8 mouse cellular contexts compared by ENCODE assay signal in the genomic region with DNA sequence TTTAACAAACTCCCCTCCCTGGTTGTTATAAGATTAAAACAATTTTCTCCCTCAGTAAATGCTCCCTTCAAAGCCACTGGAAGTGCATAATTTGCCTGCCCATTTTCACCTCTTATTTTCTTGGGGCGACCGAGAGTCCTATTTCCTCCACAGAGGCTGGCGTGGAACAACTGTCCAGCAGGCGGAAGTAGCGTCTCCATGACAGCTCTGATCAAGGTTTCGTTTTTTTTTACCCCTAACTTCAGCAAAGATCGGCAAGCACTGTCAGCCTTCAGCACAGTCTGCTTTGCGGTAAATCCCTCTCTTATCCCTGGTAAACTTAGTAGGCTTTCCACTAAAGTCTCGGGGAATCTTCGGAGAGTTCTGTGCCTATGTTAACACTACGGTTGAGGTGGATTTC. TPM values are rescaled to one million over a fixed set of nuclear protein-coding genes. Genes with fewer than 3 reads are reported as not detected.
A peak's percentile ranks its signal among the peaks of the same experiment; 100 is the strongest.
DNase-seq lines count a peak whose midpoint lies in the region; ATAC-seq and TF ChIP-seq lines count a peak whose summit lies in the region.

No protein-coding gene starts in this region.

- no peak for TF ChIP-seq POLR2A in cerebellum, adult 2 months (IDR thresholded peaks at IDR 0.05; ENCODE audit: borderline replicate concordance, insufficient read depth, low read length)

- H3K36me3 ChIP-seq in embryonic facial prominence, embryonic 11.5 days (replicated peaks; ENCODE audit: control insufficient read depth, insufficient read depth, low read depth, low read length), result no peaks in the 10 kb centered on the region

- no peaks in the 10 kb centered on the region for H3K9me3 ChIP-seq in embryonic facial prominence, embryonic 11.5 days (replicated peaks; ENCODE audit: control insufficient read depth, low read length)

- WGBS in embryonic facial prominence, embryonic 11.5 days, result 6% methylated on average over 11 of the region's 11 CpGs
- WGBS in cerebellum, adult 2 months, result 18% methylated on average over 11 of the region's 11 CpGs

- H3K4me1 ChIP-seq in embryonic facial prominence, embryonic 11.5 days (ENCODE audit: control insufficient read depth, insufficient read depth, low read length), result no peaks in the 10 kb centered on the region
- no peaks in the 10 kb centered on the region for H3K4me1 ChIP-seq in cerebellum, adult 2 months (ENCODE audit: control insufficient read depth, insufficient read depth, low read length)

- peak overlapping the region; percentile 23; the same call in 1 of the 2 replicates for H3K4me3 ChIP-seq in layer of hippocampus, adult 2 months
- H3K4me3 ChIP-seq in embryonic facial prominence, embryonic 11.5 days (ENCODE audit: low read depth, low read length), result no peak overlapping the region
- H3K4me3 ChIP-seq in cerebellum, adult 2 months (replicated peaks; ENCODE audit: insufficient read depth, low read depth, low read length), result no peak overlapping the region

- no peak overlapping the region for H3K9ac ChIP-seq in embryonic facial prominence, embryonic 11.5 days (replicated peaks; ENCODE audit: low read length)

- peak overlapping the region; percentile 1; the same call in 1 of the 2 replicates for H3K4me2 ChIP-seq in embryonic facial prominence, embryonic 11.5 days (ENCODE audit: low read depth, low read length)

- H3K27ac ChIP-seq in layer of hippocampus, adult 2 months, result no peak overlapping the region
- H3K27ac ChIP-seq in embryonic facial prominence, embryonic 11.5 days (replicated peaks; ENCODE audit: low read depth, low read length), result no peak overlapping the region
- H3K27ac ChIP-seq in cerebellum, adult 2 months (ENCODE audit: insufficient read depth, low read length), result no peak overlapping the region

- no peak for DNase-seq in layer of hippocampus, adult 2 months (ENCODE audit: low spot score in 2 of 2)
- DNase-seq in layer of hippocampus, adult 11-12 months (ENCODE audit: low spot score), result no peak
- peak; percentile 37 for DNase-seq in embryonic facial prominence, embryonic 11.5 days (ENCODE audit: low spot score)
- peak; percentile 25 to 29 for DNase-seq in kidney, postnatal 4 days
- peak; percentile 61 for DNase-seq in retina, embryonic 14.5 days (ENCODE audit: low spot score)
- no peak for DNase-seq in cerebellum, adult 2 months
- DNase-seq in right cerebral cortex, postnatal 4 days, result no peak
- no peak for DNase-seq in layer of hippocampus, adult 9-11 months

- no peak for ATAC-seq in embryonic facial prominence, embryonic 11.5 days (replicated peaks; ENCODE audit: insufficient number of reproducible peaks, low FRiP score, low TSS enrichment, low read depth)

- no peaks in the 10 kb centered on the region for H3K27me3 ChIP-seq in embryonic facial prominence, embryonic 11.5 days (ENCODE audit: control insufficient read depth, insufficient read depth, low read length)
- H3K27me3 ChIP-seq in cerebellum, adult 2 months (ENCODE audit: control insufficient read depth, insufficient read depth, low read length), result no peaks in the 10 kb centered on the region

- peak; percentile 25; the same call in 1 of the 2 replicates for TF ChIP-seq CTCF in layer of hippocampus, adult 2 months (conservative IDR thresholded peaks at IDR 0.05)
- TF ChIP-seq CTCF in cerebellum, adult 2 months (IDR thresholded peaks at IDR 0.05; ENCODE audit: borderline replicate concordance, insufficient read depth, low read depth, low read length), result no peak

RNA-seq across cellular contexts. Expression of gene Eno4, which starts 24.6 kb away (rescaled TPM):
- 1 to 10 TPM; 1.5 to 1.9 TPM for total RNA-seq in layer of hippocampus, adult 2 months (2021)
- 0.54 and 0.66 TPM in 2 replicates for polyA plus RNA-seq in embryonic facial prominence, embryonic 11.5 days (2014; fragmentation: Nextera tagmentation; extraction: Ambion mirVana)
- 1.9 and 2.1 TPM in 2 replicates for polyA plus RNA-seq in cerebellum, adult 2 months (2012; rRNA removed)

RNA-seq across cellular contexts. Expression of gene Hspa12a, which starts 24.9 kb away (rescaled TPM):
- 100 to 1,000 TPM; 239 to 246 TPM for total RNA-seq in layer of hippocampus, adult 2 months (2021)
- 5.1 and 5.8 TPM in 2 replicates for polyA plus RNA-seq in embryonic facial prominence, embryonic 11.5 days (2014; fragmentation: Nextera tagmentation; extraction: Ambion mirVana)
- 102 and 103 TPM in 2 replicates for polyA plus RNA-seq in cerebellum, adult 2 months (2012; rRNA removed)

Comparison
In these comparisons a context has a peak if more than half of its experiments do, and no peak if none do; other contexts are left out.
1. DNase-seq: peak in embryonic facial prominence, embryonic 11.5 days (single experiment), kidney, postnatal 4 days (2 of 2) and retina, embryonic 14.5 days (single experiment); none in layer of hippocampus, adult 2 months (0 of 2), layer of hippocampus, adult 11-12 months (single experiment), cerebellum, adult 2 months (0 of 2), right cerebral cortex, postnatal 4 days (single experiment) and layer of hippocampus, adult 9-11 months (single experiment).
2. RNA of gene Hspa12a, which starts 24.9 kb away (polyA plus RNA-seq): 102 to 103 TPM in cerebellum, adult 2 months; 5.1 to 5.8 TPM in embryonic facial prominence, embryonic 11.5 days; every median in the first group is over 10 times any median in the second.